Mouse (Mus musculus) right cerebral cortex, postnatal 14 days (tissue): ENCODE data around the gene Usp32.

ENCODE experiments used
- DNase-seq: peaks from one replicate; pipeline ENCODE4 v3.0.0; 2022

Usp32 gene

DNA sequence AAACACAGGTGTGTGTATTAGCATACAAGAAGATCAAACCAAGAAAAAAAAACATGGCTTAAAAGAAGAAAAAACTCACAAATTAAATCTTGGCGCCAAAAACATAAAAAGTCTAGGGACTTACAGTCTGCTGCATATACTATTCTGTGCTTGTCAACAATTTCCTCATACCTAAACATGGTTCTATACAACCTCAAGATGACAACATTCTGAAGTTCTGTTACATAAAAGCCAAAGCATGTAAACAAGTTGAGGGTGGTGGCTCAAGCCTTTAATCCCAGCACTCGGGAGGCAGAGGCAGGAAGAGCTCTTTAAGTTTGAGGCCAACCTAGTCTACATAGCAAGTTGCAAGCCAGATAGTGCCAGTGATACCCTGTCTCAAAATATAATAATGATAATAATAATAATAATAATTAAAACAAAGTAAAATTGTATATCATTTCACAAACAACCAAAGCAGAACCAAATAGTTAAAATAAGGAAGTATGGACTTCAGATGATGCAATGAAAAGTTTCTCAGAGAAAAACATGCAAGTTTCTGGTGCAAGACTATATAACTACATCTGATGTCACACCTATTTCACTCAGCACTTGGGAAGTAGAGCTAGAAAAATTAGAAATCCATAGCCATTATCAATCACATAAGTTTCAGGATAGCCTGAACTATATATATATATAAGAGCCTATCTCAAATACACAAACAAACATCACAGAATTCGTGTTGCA, 16.5 kb downstream of the Usp32 start:
- no peak for DNase-seq

GRCm38 (mm10) chr11:85122073-85122472, 17.9 kb downstream of the Usp32 start:
- DNase-seq = no peak

GRCm38 (mm10) chr11:85117160-85117559, 22.8 kb downstream of the Usp32 start:
- DNase-seq = no peak

- DNase-seq = no peak
Observed at GRCm38 (mm10) chr11:85116084-85116844, 23.7 kb downstream of the Usp32 start.

- no peak for DNase-seq
Observed at GRCm38 (mm10) chr11:85109957-85110356, 30.0 kb downstream of the Usp32 start.

DNA sequence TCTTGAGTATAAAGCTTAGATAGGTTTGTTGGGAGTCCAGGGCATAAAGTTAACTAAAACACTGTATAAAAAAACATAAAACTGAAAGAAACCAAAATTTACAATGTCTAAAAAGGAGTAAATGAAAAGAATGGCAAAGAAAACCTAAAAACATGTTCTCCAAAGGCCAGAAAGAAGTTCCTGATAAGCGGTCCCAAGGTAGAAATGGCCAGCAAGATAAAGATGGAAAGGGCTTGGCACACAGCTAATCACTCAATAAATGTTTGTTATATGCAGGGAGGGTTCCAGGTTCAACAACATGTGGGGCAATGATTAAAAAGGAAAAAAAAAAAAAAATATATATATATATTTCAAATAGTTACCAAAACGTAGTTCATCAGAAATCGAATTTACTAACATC, 32.7 kb downstream of the Usp32 start:
- DNase-seq = no peak

- no peak for DNase-seq
Observed at GRCm38 (mm10) chr11:85105836-85106235, 34.1 kb downstream of the Usp32 start.

GRCm38 (mm10) chr11:85103763-85104162, 36.2 kb downstream of the Usp32 start:
- no peak for DNase-seq

DNA sequence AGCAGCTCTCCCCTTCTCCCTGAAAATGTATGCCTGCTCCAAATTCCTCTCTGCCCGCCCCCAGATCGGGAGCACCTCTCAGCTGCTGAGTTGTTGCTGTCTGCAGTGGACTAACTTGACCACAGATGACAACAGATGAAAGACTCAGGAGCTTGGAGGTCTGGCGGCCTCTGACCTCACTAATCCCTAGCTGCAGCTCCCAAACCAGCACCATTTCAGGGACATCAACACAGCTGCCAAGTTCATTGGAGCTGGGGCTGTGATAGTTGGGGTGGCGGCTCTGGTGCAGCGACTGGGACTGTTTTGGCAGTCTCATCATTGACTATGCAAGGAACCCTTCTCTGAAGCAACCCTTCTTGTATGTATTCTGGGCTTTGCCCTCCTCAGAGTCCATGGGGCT, 44.8 kb downstream of the Usp32 start:
- no peak for DNase-seq

DNA sequence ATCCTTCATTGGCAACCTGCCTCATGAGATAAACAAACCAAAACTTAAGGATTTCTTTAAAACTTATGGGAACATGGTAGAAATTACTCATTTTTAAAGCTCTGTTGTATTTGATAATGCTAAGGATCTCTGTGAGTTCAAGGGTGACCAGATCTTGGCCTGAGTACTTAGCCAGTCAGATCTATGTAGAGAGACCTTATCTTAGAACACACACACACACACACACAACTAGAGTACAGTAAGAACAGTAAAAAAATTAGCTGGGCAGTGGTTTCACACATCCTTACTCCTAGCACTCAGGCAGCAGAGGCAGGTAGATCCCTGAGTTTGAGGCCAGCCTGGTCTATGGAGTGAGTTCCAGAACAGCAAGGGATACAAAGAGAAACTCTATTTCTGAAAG, 53.7 kb downstream of the Usp32 start:
- DNase-seq = no peak

DNA sequence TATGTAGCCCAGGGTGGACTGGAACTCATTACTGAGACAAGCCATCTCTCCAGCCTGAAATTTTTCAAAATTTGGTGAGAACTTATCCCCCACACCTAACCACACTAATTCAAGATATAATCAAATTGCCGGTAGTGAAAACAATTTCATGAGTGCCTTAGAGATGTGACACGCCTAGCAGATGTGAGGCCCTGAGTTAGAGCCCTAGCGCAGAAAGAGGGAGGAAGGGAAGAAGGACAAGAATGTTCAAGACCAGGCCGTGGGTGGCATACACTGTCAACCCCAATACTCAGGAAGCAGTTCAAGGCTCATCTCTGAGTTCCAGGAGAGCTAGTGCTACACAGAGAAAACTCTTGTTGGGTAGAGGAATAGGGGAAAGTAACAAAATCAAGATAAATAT, 72.1 kb downstream of the Usp32 start:
- no peak for DNase-seq

GRCm38 (mm10) chr11:85058562-85058961, 81.4 kb downstream of the Usp32 start:
- DNase-seq = no peak

GRCm38 (mm10) chr11:85057544-85057943, 82.4 kb downstream of the Usp32 start:
- DNase-seq = no peak

GRCm38 (mm10) chr11:85056901-85057300, 83.1 kb downstream of the Usp32 start:
- DNase-seq = no peak

DNA sequence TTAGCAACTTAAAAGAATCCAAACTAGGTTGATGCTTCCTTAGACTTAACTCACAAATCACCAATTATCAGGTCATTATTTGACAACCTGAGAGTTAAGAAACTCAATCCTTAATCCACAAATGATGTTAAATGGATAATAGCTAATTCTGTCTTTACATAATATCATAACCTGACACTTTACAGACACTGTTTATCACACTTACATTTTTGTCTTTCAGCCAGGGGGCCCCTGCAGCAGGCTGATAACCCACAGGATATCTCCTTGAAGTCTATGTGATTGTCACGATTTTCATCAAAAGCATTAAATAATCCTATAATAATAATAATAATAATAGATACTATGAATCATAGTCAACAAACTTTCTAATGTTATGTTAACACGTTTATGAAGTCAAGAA, 84.4 kb downstream of the Usp32 start:
- DNase-seq = no peak

- DNase-seq = no peak
Observed at GRCm38 (mm10) chr11:85039256-85039655, 100.7 kb downstream of the Usp32 start.

DNA sequence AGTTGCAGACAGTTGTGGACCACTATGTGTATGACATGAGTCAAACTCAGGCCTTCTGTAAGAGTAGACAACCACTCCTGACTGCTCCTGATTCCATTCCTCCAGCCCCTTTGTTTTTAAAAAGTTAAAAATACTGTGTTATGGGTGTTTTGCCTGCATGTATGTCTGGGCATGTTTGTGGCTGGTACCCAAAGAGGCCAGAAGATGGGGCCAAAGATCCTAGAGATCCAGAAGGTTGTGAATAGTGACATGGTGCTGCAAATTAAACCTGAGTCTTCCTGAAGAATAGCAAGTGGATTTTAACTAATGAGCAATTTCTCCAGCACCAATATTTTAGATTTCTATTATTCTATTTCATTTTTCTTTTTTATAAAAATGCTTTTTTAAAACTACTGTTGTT, 126.8 kb downstream of the Usp32 start:
- DNase-seq = no peak

DNA sequence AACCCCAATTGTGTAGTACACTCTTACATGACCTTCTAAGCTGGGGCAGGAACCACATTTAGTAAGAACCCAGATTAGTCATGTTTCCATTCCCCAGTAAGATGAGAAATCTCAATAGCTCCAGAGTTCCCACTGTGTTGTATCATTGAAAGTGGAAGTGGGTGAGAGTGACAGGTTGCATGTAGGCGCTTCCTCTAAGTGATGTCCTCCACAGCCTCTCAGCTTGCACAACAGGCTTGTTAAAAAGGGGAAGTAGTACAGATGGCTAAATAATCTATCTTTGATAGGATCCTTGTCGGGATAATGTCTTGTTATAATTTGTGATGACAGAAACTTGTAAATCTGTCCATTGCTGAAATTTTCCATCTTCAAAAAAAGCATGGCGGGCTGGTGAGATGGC, 136.4 kb downstream of the Usp32 start:
- no peak for DNase-seq

DNA sequence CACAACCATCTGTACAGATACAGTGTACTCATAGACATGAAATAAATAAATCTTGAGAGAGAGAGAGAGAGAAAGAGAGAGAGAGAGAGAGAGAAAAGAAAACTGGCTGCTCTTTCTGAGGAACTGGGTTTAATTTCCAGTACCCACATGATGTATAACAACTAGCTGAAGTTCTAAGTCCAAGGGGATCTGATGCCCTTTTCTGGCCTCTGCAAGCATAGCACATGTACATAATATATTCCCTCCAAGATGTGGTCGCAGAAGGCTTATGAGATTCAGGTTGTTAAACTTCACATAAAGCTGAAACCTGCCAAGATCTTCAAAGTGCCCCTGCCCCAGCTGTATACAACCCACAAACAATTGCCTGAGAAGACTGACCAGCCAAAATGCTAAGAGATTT, 144.7 kb downstream of the Usp32 start:
- no peak for DNase-seq

- no peak for DNase-seq
Observed at GRCm38 (mm10) chr11:84992996-84993395, 147.0 kb downstream of the Usp32 start.

DNA sequence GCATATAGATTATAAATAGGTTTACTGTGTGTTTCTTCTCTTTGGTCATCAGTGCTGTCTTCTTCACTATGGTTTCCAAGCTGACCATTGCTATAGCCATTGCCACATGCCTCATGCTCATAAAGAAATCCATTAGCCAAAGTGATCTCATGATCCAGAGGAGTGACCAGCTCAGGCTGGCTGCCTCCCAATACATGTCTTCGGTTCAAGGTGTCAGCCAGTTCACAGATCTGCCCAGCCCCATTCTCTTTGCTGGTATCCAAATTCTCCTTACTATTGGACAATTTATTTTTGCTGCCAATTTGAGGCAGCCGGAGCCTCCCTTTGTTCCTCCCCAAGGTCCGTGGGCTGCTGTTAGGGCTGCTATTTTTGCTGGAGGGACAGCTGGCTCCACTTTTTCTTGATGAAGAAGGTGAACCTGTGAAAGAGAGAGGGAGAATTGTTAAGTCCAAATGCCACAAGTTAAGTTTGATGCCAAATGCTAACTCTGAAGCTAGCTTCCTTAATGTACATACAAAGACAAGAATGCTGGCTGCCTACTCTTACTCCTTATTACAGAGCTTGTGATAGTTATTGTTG, 151.5 kb downstream of the Usp32 start:
- DNase-seq = no peak

DNA sequence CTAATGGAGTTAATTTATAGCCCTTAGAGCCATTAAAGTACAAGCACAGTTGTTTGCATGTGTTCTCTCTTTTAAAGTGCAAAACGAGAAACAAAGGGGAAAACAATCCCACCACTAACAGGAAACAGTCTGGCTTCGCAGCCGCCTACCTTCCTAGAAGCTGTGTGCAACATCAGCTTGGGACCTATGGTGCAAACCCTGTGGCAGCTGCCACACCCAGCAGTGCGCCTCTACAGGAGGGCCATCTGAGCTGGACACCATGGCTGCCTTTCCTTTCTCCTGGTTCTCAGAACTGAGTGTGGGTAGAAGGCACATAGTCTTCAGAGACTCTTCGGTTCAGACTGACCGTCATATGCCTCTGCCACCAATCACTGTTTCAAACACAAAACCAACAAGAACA, 154.5 kb downstream of the Usp32 start:
- DNase-seq = no peak

DNA sequence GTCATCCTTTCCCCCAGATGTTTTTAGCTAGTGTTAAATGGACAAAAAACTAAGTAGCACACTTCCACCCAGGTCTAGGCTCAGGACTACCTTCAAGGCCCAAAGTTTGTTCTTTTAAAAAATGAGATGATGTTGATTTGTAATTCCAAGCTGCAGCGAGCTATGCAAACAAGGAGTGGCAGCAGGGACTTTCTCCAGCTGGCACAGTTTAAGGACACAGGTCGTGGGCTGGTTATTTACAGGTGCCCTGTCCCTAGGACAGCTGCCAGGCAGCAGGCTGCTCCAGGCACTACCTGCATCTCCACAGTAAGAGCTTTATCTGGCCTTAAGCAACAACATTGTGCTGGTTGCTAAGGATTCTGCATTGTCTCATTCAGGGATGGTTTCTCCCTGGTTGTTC, 159.3 kb downstream of the Usp32 start:
- no peak for DNase-seq

DNA sequence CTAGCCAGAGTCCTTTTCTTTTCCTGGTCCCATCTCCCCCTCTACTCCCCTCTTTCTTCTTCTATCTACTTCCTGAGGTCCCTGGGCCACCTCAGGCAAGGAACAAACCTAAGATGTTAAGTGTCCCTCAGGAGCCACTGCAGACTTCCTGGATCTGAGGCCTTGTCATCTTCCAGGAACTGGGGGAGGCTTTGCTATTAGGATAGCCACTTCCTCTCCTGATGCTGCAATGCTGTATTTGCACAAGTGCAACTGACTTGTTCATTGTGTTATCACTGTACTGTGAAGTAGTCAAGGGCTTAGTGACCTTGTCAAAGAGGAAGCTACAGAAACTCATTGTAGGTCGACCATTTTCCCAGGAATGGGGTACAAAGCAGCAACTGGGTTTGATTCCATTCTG, 160.6 kb downstream of the Usp32 start:
- DNase-seq = no peak
